Mouse (Mus musculus) lung, embryonic 15.5 days (tissue): ENCODE measurements at regions not wholly inside any gene's neighbourhood (a gene's known extent, or its start where the extent isn't known, plus 50 kb on each side); places are given as distances from the start of the nearest gene placed in this dataset.

Experiments used
- ATAC-seq: fragments of 200-750 bp; cut with Nextera tagmentation; 2 replicates; pipeline ENCODE4 v1.8.0; 2017; ENCODE audit warnings: moderate number of reproducible peaks, borderline replicate concordance; ENCODE audit not compliant: low FRiP score, low TSS enrichment; ENCODE audit errors: extremely low read depth
- H3K27ac ChIP-seq: fragments of 300-500 bp; sonication (generic); 2 replicates; pipeline ENCODE4 v1.5.1; 2015; ENCODE audit warnings: moderate library complexity, mild to moderate bottlenecking, inconsistent platforms
- H3K27me3 ChIP-seq: fragments of 300-500 bp; sonication (generic); 2 replicates; pipeline ENCODE4 v1.6.1; 2015; ENCODE audit warnings: inconsistent platforms
- H3K36me3 ChIP-seq: fragments of 300-500 bp; sonication (generic); 2 replicates; pipeline ENCODE4 v1.6.1; 2015; ENCODE audit warnings: inconsistent platforms
- H3K4me1 ChIP-seq: fragments of 300-500 bp; sonication (generic); 2 replicates; pipeline ENCODE4 v1.6.1; 2015; ENCODE audit warnings: inconsistent platforms
- H3K4me2 ChIP-seq: fragments of 300-500 bp; sonication (generic); 2 replicates; pipeline ENCODE4 v1.6.1; 2015; ENCODE audit warnings: inconsistent platforms, mild to moderate bottlenecking, moderate library complexity
- H3K4me3 ChIP-seq: fragments of 300-500 bp; sonication (generic); 2 replicates; pipeline ENCODE4 v1.5.1; 2015; ENCODE audit warnings: mild to moderate bottlenecking, inconsistent platforms
- H3K9ac ChIP-seq: fragments of 300-500 bp; sonication (generic); 2 replicates; pipeline ENCODE4 v1.6.1; 2015; ENCODE audit warnings: inconsistent platforms
- H3K9me3 ChIP-seq: fragments of 300-500 bp; sonication (generic); 2 replicates; pipeline ENCODE4 v1.6.1; 2016; ENCODE audit warnings: inconsistent platforms
- WGBS: fragments of 180-500 bp; shearing (Covaris S2); methylation state at CpG from one replicate; pipeline ENCODE4 v1.1.7; 2015; 5-methylcytosine and 5-hydroxymethylcytosine counted together

- Histone ChIP-seq H3K36me3 (no peaks in the 10 kb centered on the region), H3K4me3 (no peak overlapping the region), H3K4me1 (0 out of 2 replicates have a peak, but pooled peaks cover 3% of the 10 kb centered on the region), H3K9ac (no peak overlapping the region), H3K27ac (no peak overlapping the region), H3K4me2 (no peak overlapping the region), H3K27me3 (no peaks in the 10 kb centered on the region), H3K9me3 (no peaks in the 10 kb centered on the region)
- ATAC-seq, result peak; percentile 42; the same call in 1 of the 2 replicates
- WGBS, result 38% methylated on average over 4 of the region's 4 CpGs
These were observed 219.4 kb upstream of the Mdfic start for GRCm38 (mm10) chr6:15501063-15501462.

GRCm38 (mm10) chr6:15509314-15509713 lies 211.1 kb upstream of the Mdfic start:
- H3K27ac ChIP-seq, result no peak overlapping the region
- ATAC-seq, result peak; percentile 81; the same call in 1 of the 2 replicates
- no peaks in the 10 kb centered on the region for H3K9me3 ChIP-seq
- H3K27me3 ChIP-seq, result no peaks in the 10 kb centered on the region
- 34% methylated on average over 2 of the region's 2 CpGs for WGBS
- H3K4me3 ChIP-seq, result no peak overlapping the region
- no peak overlapping the region for H3K4me2 ChIP-seq
- H3K36me3 ChIP-seq, result no peaks in the 10 kb centered on the region
- H3K9ac ChIP-seq, result no peak overlapping the region
- H3K4me1 ChIP-seq, result no peaks in the 10 kb centered on the region

GRCm38 (mm10) chr6:15537279-15537678 lies 183.2 kb upstream of the Mdfic start:
- 67% methylated on average over 2 of the region's 2 CpGs for WGBS
- Histone ChIP-seq H3K27me3 (no peaks in the 10 kb centered on the region), H3K4me1 (no peaks in the 10 kb centered on the region), H3K4me2 (no peak overlapping the region), H3K9ac (no peak overlapping the region), H3K36me3 (no peaks in the 10 kb centered on the region), H3K27ac (no peak overlapping the region), H3K4me3 (no peak overlapping the region), H3K9me3 (no peaks in the 10 kb centered on the region)
- ATAC-seq, result no peak

- no peak overlapping the region for H3K4me3 ChIP-seq
- no peak overlapping the region for H3K4me2 ChIP-seq
- no peaks in the 10 kb centered on the region for H3K36me3 ChIP-seq
- H3K4me1 ChIP-seq, result no peaks in the 10 kb centered on the region; the same call in 1 of the 2 replicates
- H3K9ac ChIP-seq, result no peak overlapping the region
- no peaks in the 10 kb centered on the region for H3K27me3 ChIP-seq
- 58% methylated on average over 4 of the region's 4 CpGs for WGBS
- ATAC-seq, result no peak
- no peak overlapping the region for H3K27ac ChIP-seq
- H3K9me3 ChIP-seq, result no peaks in the 10 kb centered on the region
These were observed 178.5 kb upstream of the Mdfic start for GRCm38 (mm10) chr6:15541969-15542368.

- Histone ChIP-seq H3K9ac (no peak overlapping the region), H3K27me3 (no peaks in the 10 kb centered on the region), H3K4me2 (no peak overlapping the region), H3K27ac (no peak overlapping the region), H3K4me1 (no peaks in the 10 kb centered on the region; the same call in 1 of the 2 replicates), H3K36me3 (no peaks in the 10 kb centered on the region), H3K9me3 (no peaks in the 10 kb centered on the region), H3K4me3 (no peak overlapping the region)
- WGBS, result 49% methylated on average over 14 of the region's 14 CpGs
- peak; percentile 49; the same call in 1 of the 2 replicates for ATAC-seq
These were observed 176.9 kb upstream of the Mdfic start for GRCm38 (mm10) chr6:15543516-15544080.

GRCm38 (mm10) chr6:15548833-15549232 lies 171.6 kb upstream of the Mdfic start:
- no peak for ATAC-seq
- Histone ChIP-seq H3K9me3 (no peaks in the 10 kb centered on the region), H3K4me3 (no peak overlapping the region), H3K4me2 (no peak overlapping the region), H3K36me3 (no peaks in the 10 kb centered on the region), H3K4me1 (no peaks in the 10 kb centered on the region), H3K27ac (no peak overlapping the region), H3K27me3 (no peaks in the 10 kb centered on the region), H3K9ac (no peak overlapping the region)
- WGBS, result 70% methylated on average over 2 of the region's 2 CpGs

GRCm38 (mm10) chr6:15592780-15593179 lies 127.7 kb upstream of the Mdfic start:
- no peaks in the 10 kb centered on the region for H3K27me3 ChIP-seq
- H3K4me3 ChIP-seq, result no peak overlapping the region
- H3K9ac ChIP-seq, result no peak overlapping the region
- H3K27ac ChIP-seq, result no peak overlapping the region
- WGBS, result 63% methylated on average over 1 of the region's 1 CpGs
- no peaks in the 10 kb centered on the region for H3K36me3 ChIP-seq
- no peaks in the 10 kb centered on the region for H3K4me1 ChIP-seq
- ATAC-seq, result no peak
- H3K4me2 ChIP-seq, result no peak overlapping the region
- H3K9me3 ChIP-seq, result no peaks in the 10 kb centered on the region

GRCm38 (mm10) chr6:15597226-15597983 lies 123.1 kb upstream of the Mdfic start:
- Histone ChIP-seq H3K4me1 (no peaks in the 10 kb centered on the region), H3K4me2 (no peak overlapping the region), H3K4me3 (no peak overlapping the region), H3K27me3 (no peaks in the 10 kb centered on the region), H3K9me3 (no peaks in the 10 kb centered on the region), H3K9ac (no peak overlapping the region), H3K27ac (no peak overlapping the region), H3K36me3 (no peaks in the 10 kb centered on the region)
- WGBS, result 18% methylated on average over 4 of the region's 4 CpGs
- peak; percentile 94 for ATAC-seq

- no peak overlapping the region for H3K4me3 ChIP-seq
- H3K36me3 ChIP-seq, result no peaks in the 10 kb centered on the region
- no peaks in the 10 kb centered on the region for H3K4me1 ChIP-seq
- no peak for ATAC-seq
- no peaks in the 10 kb centered on the region for H3K9me3 ChIP-seq
- H3K9ac ChIP-seq, result no peak overlapping the region
- H3K27ac ChIP-seq, result no peak overlapping the region
- H3K27me3 ChIP-seq, result no peaks in the 10 kb centered on the region
- H3K4me2 ChIP-seq, result no peak overlapping the region
These were observed 110.3 kb upstream of the Mdfic start for GRCm38 (mm10) chr6:15610208-15610607.

- Histone ChIP-seq H3K36me3 (no peaks in the 10 kb centered on the region), H3K4me2 (no peak overlapping the region), H3K4me3 (no peak overlapping the region), H3K9me3 (no peaks in the 10 kb centered on the region), H3K27ac (no peak overlapping the region), H3K4me1 (no peaks in the 10 kb centered on the region), H3K9ac (no peak overlapping the region), H3K27me3 (no peaks in the 10 kb centered on the region)
- ATAC-seq, result no peak
- WGBS, result 75% methylated on average over 3 of the region's 3 CpGs
These were observed 94.4 kb upstream of the Mdfic start for GRCm38 (mm10) chr6:15625910-15626564.

GRCm38 (mm10) chr6:15638548-15638947 lies 81.9 kb upstream of the Mdfic start:
- no peaks in the 10 kb centered on the region for H3K4me1 ChIP-seq
- H3K9me3 ChIP-seq, result no peaks in the 10 kb centered on the region
- no peak overlapping the region for H3K27ac ChIP-seq
- 66% methylated on average over 14 of the region's 14 CpGs for WGBS
- H3K4me3 ChIP-seq, result no peak overlapping the region
- H3K9ac ChIP-seq, result no peak overlapping the region
- no peak overlapping the region for H3K4me2 ChIP-seq
- no peak for ATAC-seq
- no peaks in the 10 kb centered on the region for H3K27me3 ChIP-seq
- H3K36me3 ChIP-seq, result no peaks in the 10 kb centered on the region

- Histone ChIP-seq H3K4me1 (no peaks in the 10 kb centered on the region), H3K27ac (no peak overlapping the region), H3K4me3 (no peak overlapping the region), H3K27me3 (no peaks in the 10 kb centered on the region), H3K36me3 (no peaks in the 10 kb centered on the region), H3K9ac (no peak overlapping the region), H3K9me3 (no peaks in the 10 kb centered on the region), H3K4me2 (no peak overlapping the region)
- no peak for ATAC-seq
- WGBS, result 57% methylated on average over 4 of the region's 4 CpGs
These were observed 81.1 kb upstream of the Mdfic start for GRCm38 (mm10) chr6:15639378-15639777.
